Mouse (Mus musculus) c-Kit-positive CD71-positive TER-119-positive erythroid progenitor cells, embryonic 14.5 days (primary cell): ENCODE data around the gene Bach1.
"Not testable (repeated sequence)": the region's sequence is repeated elsewhere in the genome, so short reads cannot be mapped to it uniquely, and the experiment has no call there.

Experiments used
- DNase-seq: peaks from one replicate; pipeline ENCODE4 v3.0.0-alpha.2; 2013; ENCODE audit warnings: low spot score

Gene Bach1

GRCm38 (mm10) chr16:87680912-87681634 lies 17.7 kb upstream of the Bach1 start:
- no peak for DNase-seq

GRCm38 (mm10) chr16:87681848-87682247 lies 16.9 kb upstream of the Bach1 start:
- no peak for DNase-seq

GRCm38 (mm10) chr16:87686458-87686857 lies 12.3 kb upstream of the Bach1 start:
- no peak for DNase-seq

- DNase-seq = no peak
Measured at GRCm38 (mm10) chr16:87687346-87687745, 11.4 kb upstream of the Bach1 start.

- not testable (repeated sequence) for DNase-seq
Measured at GRCm38 (mm10) chr16:87688328-87688727, 10.4 kb upstream of the Bach1 start.

- DNase-seq = not testable (repeated sequence)
Measured at GRCm38 (mm10) chr16:87688823-87689222, 9.9 kb upstream of the Bach1 start.

- DNase-seq = no peak
Measured at GRCm38 (mm10) chr16:87689225-87689624, 9.5 kb upstream of the Bach1 start.

GRCm38 (mm10) chr16:87690506-87690905 lies 8.2 kb upstream of the Bach1 start:
- DNase-seq = no peak

- DNase-seq = no peak
Measured at GRCm38 (mm10) chr16:87691102-87691501, 7.6 kb upstream of the Bach1 start.

GRCm38 (mm10) chr16:87692591-87692990 lies 6.2 kb upstream of the Bach1 start:
- no peak for DNase-seq

GRCm38 (mm10) chr16:87697707-87698365 lies 909 bp upstream of the Bach1 start:
- DNase-seq = peak; percentile 67

- no peak for DNase-seq
Measured at GRCm38 (mm10) chr16:87699306-87699692, 554 bp downstream of the Bach1 start.

- peak; percentile 85 for DNase-seq
Measured at GRCm38 (mm10) chr16:87699693-87700394, 1.1 kb downstream of the Bach1 start.

GRCm38 (mm10) chr16:87700395-87700765 lies 1.6 kb downstream of the Bach1 start:
- DNase-seq = no peak

- no peak for DNase-seq
Measured at GRCm38 (mm10) chr16:87701891-87702290, 3.1 kb downstream of the Bach1 start.

GRCm38 (mm10) chr16:87702881-87703280 lies 4.1 kb downstream of the Bach1 start:
- DNase-seq = no peak

GRCm38 (mm10) chr16:87704225-87704624 lies 5.5 kb downstream of the Bach1 start:
- no peak for DNase-seq

- DNase-seq = peak; percentile 71
Measured at GRCm38 (mm10) chr16:87705892-87706589, 7.3 kb downstream of the Bach1 start.

- DNase-seq = no peak
Measured at GRCm38 (mm10) chr16:87707335-87707734, 8.6 kb downstream of the Bach1 start.

GRCm38 (mm10) chr16:87708570-87708969 lies 9.8 kb downstream of the Bach1 start:
- no peak for DNase-seq

- no peak for DNase-seq
Measured at GRCm38 (mm10) chr16:87709144-87709543, 10.4 kb downstream of the Bach1 start.

- no peak for DNase-seq
Measured at GRCm38 (mm10) chr16:87709971-87710370, 11.2 kb downstream of the Bach1 start.
